Mouse (Mus musculus): ENCODE results near the gene Gata2. TPM values are rescaled to one million over a fixed set of nuclear protein-coding genes. Genes with fewer than 3 reads are reported as not detected.
A peak's percentile ranks its signal among the peaks of the same experiment; 100 is the strongest.

The Gata2 gene
- polyA plus RNA-seq, 1 experiment from 2014 or later: 3.4 TPM

DNA sequence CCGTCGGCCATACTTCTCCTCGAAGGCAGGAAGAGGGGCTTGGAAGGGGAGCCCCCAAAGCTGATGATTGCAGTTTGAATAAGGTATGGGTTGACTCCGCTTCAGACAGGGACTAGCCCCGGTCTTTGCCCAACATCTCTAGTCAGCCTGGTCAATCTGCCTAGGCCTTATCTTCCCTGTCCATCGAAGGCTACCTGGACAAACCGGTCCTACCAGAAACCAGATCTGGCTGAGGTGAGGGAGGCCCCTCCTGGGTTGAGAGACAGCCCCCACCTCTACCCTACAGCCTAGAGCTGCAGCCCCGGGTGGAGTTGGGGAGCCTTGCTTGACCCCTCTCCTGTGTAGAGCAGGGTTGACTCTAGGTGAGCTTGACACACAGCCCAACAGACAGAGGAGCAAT, 40.3 kb downstream of the Gata2 start:
- Histone ChIP-seq H3K9ac (ENCODE audit: low read length) (no peak overlapping the region), H3K9me3 (ENCODE audit: control insufficient read depth, low read length) (no peaks in the 10 kb centered on the region), H3K4me2 (replicated peaks; ENCODE audit: low read depth) (no peak overlapping the region), H3K36me3 (ENCODE audit: control insufficient read depth, insufficient read depth, low read length) (no peaks in the 10 kb centered on the region), H3K27ac (replicated peaks) (no peak overlapping the region), H3K27me3 (ENCODE audit: control insufficient read depth, insufficient read depth, low read length) (no peaks in the 10 kb centered on the region), H3K4me3 (ENCODE audit: low read depth, low read length) (no peak overlapping the region), H3K4me1 (replicated peaks; ENCODE audit: control insufficient read depth, insufficient read depth) (no peaks in the 10 kb centered on the region)
- whole genome bisulfite sequencing: 55% methylated on average over 8 of the region's 8 CpGs
- ATAC-seq (ENCODE audit: low FRiP score, low TSS enrichment): peak; percentile 44; the same call in 1 of the 2 replicates
- DNase-seq (ENCODE audit: low spot score): peak; percentile 29
- TF ChIP-seq CTCF (IDR thresholded peaks at IDR 0.05; ENCODE audit: low read depth) (no peak), EP300 (optimal IDR thresholded peaks at IDR 0.05) (no peak)

DNA sequence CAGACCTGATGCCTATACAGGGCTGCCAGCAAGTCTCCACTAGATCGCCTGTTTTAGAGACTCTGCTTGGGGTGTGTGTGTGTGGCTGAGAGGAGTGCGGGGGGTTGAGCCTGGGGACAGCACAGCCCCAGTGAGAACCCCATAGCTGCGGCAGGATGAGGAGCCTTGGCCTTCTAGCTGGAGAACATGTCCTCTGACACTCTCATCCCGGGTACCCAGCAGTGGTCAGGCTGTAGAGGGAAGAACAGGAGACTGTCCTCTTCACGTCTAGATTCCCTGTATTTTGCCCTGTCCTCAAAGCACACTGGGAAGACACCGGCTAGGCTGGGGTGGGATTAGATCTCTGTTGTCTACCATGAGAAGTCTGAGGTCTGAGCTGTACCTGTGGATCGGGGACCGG, 41.8 kb downstream of the Gata2 start:
- H3K27me3 ChIP-seq (ENCODE audit: control insufficient read depth, insufficient read depth, low read length): peaks cover 3% of the 10 kb centered on the region; the same call in 1 of the 2 replicates
- H3K4me2 ChIP-seq (replicated peaks; ENCODE audit: low read depth): no peak overlapping the region
- H3K27ac ChIP-seq (replicated peaks): no peak overlapping the region
- H3K9ac ChIP-seq (ENCODE audit: low read length): no peak overlapping the region
- DNase-seq (ENCODE audit: low spot score) (no peak), ATAC-seq (ENCODE audit: low FRiP score, low TSS enrichment) (no peak)
- no peaks in the 10 kb centered on the region for H3K36me3 ChIP-seq (ENCODE audit: control insufficient read depth, insufficient read depth, low read length)
- 42% methylated on average over 8 of the region's 8 CpGs for WGBS
- no peaks in the 10 kb centered on the region for H3K9me3 ChIP-seq (ENCODE audit: control insufficient read depth, low read length)
- H3K4me3 ChIP-seq (ENCODE audit: low read depth, low read length): no peak overlapping the region
- H3K4me1 ChIP-seq (replicated peaks; ENCODE audit: control insufficient read depth, insufficient read depth): no peaks in the 10 kb centered on the region
- no peak for TF ChIP-seq CTCF (IDR thresholded peaks at IDR 0.05; ENCODE audit: low read depth)
- TF ChIP-seq EP300 (optimal IDR thresholded peaks at IDR 0.05): no peak

DNA sequence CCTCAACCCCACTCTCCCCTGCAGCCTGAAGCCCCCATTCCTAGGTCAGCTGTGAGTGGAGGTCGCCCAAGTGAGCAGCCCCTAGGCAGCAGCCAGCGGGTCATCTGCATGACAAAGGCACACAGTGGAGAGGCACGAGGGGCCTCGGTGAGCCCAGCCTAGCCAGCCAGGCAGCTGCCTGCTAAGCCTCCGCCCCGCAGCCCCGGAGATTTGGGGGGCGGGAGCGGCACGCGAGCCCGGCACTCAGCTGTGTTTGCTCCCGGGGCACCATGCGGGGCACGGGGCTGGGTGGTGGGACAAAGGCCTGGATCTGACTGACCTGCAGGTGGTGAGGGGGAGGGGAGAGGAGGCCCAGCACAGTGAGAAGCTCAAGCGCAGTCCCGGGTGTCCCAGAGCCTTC, 42.3 kb downstream of the Gata2 start:
- no peaks in the 10 kb centered on the region for H3K36me3 ChIP-seq (ENCODE audit: control insufficient read depth, insufficient read depth, low read length)
- no peak overlapping the region for H3K4me2 ChIP-seq (replicated peaks; ENCODE audit: low read depth)
- no peak overlapping the region for H3K27ac ChIP-seq (replicated peaks)
- TF ChIP-seq EP300 (optimal IDR thresholded peaks at IDR 0.05): no peak
- no peak for TF ChIP-seq CTCF (IDR thresholded peaks at IDR 0.05; ENCODE audit: low read depth)
- ATAC-seq (ENCODE audit: low FRiP score, low TSS enrichment) (peak; percentile 22; the same call in 1 of the 2 replicates), DNase-seq (ENCODE audit: low spot score) (peak; percentile 24)
- no peaks in the 10 kb centered on the region for H3K4me1 ChIP-seq (replicated peaks; ENCODE audit: control insufficient read depth, insufficient read depth)
- no peak overlapping the region for H3K9ac ChIP-seq (ENCODE audit: low read length)
- WGBS: 3% methylated on average over 17 of the region's 17 CpGs
- no peaks in the 10 kb centered on the region for H3K9me3 ChIP-seq (ENCODE audit: control insufficient read depth, low read length)
- no peak overlapping the region for H3K4me3 ChIP-seq (ENCODE audit: low read depth, low read length)
- H3K27me3 ChIP-seq (ENCODE audit: control insufficient read depth, insufficient read depth, low read length): peaks cover 3% of the 10 kb centered on the region; the same call in 1 of the 2 replicates

DNA sequence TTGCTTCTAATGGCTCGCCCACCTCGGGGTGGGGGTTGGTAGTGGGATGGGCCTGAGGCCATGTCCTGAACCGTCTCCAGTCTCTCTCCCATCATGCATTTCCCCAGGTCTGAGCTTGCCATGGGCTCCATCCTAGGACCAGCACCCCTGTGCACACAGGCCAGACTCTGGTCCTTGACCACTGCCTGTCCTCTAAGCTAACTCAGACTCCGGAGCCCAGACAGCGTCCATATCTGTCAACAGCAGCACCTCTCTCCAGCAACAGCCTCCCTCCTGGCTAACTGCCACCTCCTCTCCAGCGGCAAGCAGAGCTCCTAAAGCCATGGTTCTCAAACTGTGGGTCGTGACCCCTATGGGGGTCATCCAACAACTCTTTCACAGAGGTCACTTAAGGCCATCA, 42.8 kb downstream of the Gata2 start:
- Histone ChIP-seq H3K4me3 (ENCODE audit: low read depth, low read length) (no peak overlapping the region), H3K4me2 (replicated peaks; ENCODE audit: low read depth) (no peak overlapping the region), H3K27me3 (ENCODE audit: control insufficient read depth, insufficient read depth, low read length) (peaks cover 3% of the 10 kb centered on the region; the same call in 1 of the 2 replicates), H3K4me1 (replicated peaks; ENCODE audit: control insufficient read depth, insufficient read depth) (no peaks in the 10 kb centered on the region), H3K36me3 (ENCODE audit: control insufficient read depth, insufficient read depth, low read length) (no peaks in the 10 kb centered on the region), H3K9ac (ENCODE audit: low read length) (no peak overlapping the region), H3K27ac (replicated peaks) (no peak overlapping the region), H3K9me3 (ENCODE audit: control insufficient read depth, low read length) (no peaks in the 10 kb centered on the region)
- TF ChIP-seq CTCF (IDR thresholded peaks at IDR 0.05; ENCODE audit: low read depth): no peak
- ATAC-seq (ENCODE audit: low FRiP score, low TSS enrichment) (no peak), DNase-seq (ENCODE audit: low spot score) (no peak)
- 11% methylated on average over 7 of the region's 7 CpGs for WGBS

- WGBS: 5% methylated on average over 15 of the region's 15 CpGs
- H3K36me3 ChIP-seq (ENCODE audit: control insufficient read depth, insufficient read depth, low read length): no peaks in the 10 kb centered on the region
- ATAC-seq (ENCODE audit: low FRiP score, low TSS enrichment) (peak; percentile 80), DNase-seq (ENCODE audit: low spot score) (peak; percentile 76)
- H3K27ac ChIP-seq (replicated peaks): no peak overlapping the region
- no peak overlapping the region for H3K4me2 ChIP-seq (replicated peaks; ENCODE audit: low read depth)
- peaks cover 3% of the 10 kb centered on the region; the same call in 1 of the 2 replicates for H3K27me3 ChIP-seq (ENCODE audit: control insufficient read depth, insufficient read depth, low read length)
- peak; percentile 86 for TF ChIP-seq CTCF (IDR thresholded peaks at IDR 0.05; ENCODE audit: low read depth)
- no peak for TF ChIP-seq EP300 (optimal IDR thresholded peaks at IDR 0.05)
- no peaks in the 10 kb centered on the region for H3K4me1 ChIP-seq (replicated peaks; ENCODE audit: control insufficient read depth, insufficient read depth)
- no peaks in the 10 kb centered on the region for H3K9me3 ChIP-seq (ENCODE audit: control insufficient read depth, low read length)
- no peak overlapping the region for H3K4me3 ChIP-seq (ENCODE audit: low read depth, low read length)
- no peak overlapping the region for H3K9ac ChIP-seq (ENCODE audit: low read length)
These were observed 48.9 kb downstream of the Gata2 start for GRCm38 (mm10) chr6:88242604-88243003.

- no peak for DNase-seq (ENCODE audit: low spot score)
- ATAC-seq (ENCODE audit: low FRiP score, low TSS enrichment): no peak
- no peaks in the 10 kb centered on the region for H3K4me1 ChIP-seq (replicated peaks; ENCODE audit: control insufficient read depth, insufficient read depth)
- H3K4me3 ChIP-seq (ENCODE audit: low read depth, low read length): no peak overlapping the region
- no peaks in the 10 kb centered on the region for H3K36me3 ChIP-seq (ENCODE audit: control insufficient read depth, insufficient read depth, low read length)
- no peak overlapping the region for H3K27ac ChIP-seq (replicated peaks)
- H3K9me3 ChIP-seq (ENCODE audit: control insufficient read depth, low read length): no peaks in the 10 kb centered on the region
- H3K27me3 ChIP-seq (ENCODE audit: control insufficient read depth, insufficient read depth, low read length): no peaks in the 10 kb centered on the region
- no peak overlapping the region for H3K9ac ChIP-seq (ENCODE audit: low read length)
- H3K4me2 ChIP-seq (replicated peaks; ENCODE audit: low read depth): no peak overlapping the region
- 88% methylated on average over 1 of the region's 1 CpGs for WGBS
- TF ChIP-seq EP300 (optimal IDR thresholded peaks at IDR 0.05) (no peak), CTCF (IDR thresholded peaks at IDR 0.05; ENCODE audit: low read depth) (no peak)
These were observed 55.5 kb downstream of the Gata2 start for GRCm38 (mm10) chr6:88249231-88249630.

Data from stomach, postnatal 0 days (tissue).